ENCODE assay signal across 11 mouse cellular contexts in the genomic region with DNA sequence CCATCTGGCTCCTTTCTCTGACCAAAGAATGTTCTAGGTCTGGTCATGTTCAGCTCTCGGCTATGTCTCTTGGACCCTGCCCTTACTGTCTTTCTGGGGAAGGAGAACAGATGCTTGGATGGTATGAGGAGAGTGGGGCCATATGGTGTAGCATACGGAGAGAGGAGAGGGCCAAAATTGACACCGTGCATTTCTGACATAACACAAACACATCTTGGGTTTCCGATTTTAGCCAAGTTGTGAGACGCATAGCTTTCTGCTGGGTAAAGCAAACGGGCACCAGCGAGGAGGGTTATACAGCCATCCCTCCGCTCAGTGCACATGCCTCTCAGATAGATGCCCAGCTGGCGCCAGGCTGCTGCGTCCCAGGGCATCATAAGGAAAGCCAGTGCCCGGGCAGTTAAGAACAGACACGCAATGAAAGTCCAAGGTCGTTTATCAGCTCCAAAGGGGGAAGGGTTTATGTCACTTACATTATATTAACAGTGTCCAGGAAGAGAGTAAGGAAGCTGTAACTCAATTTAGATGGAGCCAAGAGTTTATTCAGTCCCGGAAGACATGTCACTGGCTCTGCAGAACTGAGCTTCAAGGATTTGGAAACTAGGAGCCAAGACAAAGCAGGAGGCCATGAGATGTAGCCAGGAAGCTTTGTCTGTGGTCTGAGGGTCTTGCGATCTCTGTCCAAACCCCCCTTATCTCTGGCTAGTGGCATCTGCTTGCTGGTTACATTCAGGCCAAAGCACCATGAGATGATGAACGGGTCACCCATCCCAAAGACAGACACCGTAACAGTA. TPM values are rescaled to one million over a fixed set of nuclear protein-coding genes. Genes with fewer than 3 reads are reported as not detected.
DNase-seq lines count a peak whose midpoint lies in the region; ATAC-seq and TF ChIP-seq lines count a peak whose summit lies in the region.
"Had no signal": no experiment of that assay in that cellular context is flagged by ENCODE, and none has a peak within 500 bp of the region (broad histone marks: within the 10 kb centered on the region; RNA-seq: fewer than 3 reads in every experiment).

No protein-coding gene starts in this region.

- intact Hi-C loops in gastrocnemius, postnatal 14 days (cut with DNase I; ENCODE audit: low total_unique reads): no loop called here
- intact Hi-C loops in heart, postnatal 25 days (cut with DNase I): no loop called here

- WGBS in heart, embryonic 13.5 days: 71% methylated on average over 17 of the region's 17 CpGs
- WGBS in heart, embryonic 11.5 days (ENCODE audit: insufficient replicate concordance): 73% methylated on average over 17 of the region's 17 CpGs
- 90% methylated on average over 17 of the region's 17 CpGs for WGBS in midbrain, postnatal 0 days
- 91% methylated on average over 17 of the region's 17 CpGs for WGBS in midbrain, embryonic 16.5 days

- ATAC-seq in heart, embryonic 13.5 days (ENCODE audit: extremely low read depth, insufficient number of reproducible peaks, low FRiP score, low TSS enrichment): no peak
- ATAC-seq in heart, embryonic 11.5 days (replicated peaks; ENCODE audit: insufficient number of reproducible peaks, low FRiP score, low TSS enrichment): no peak
- ATAC-seq in midbrain, postnatal 0 days (ENCODE audit: low FRiP score): no peak
- ATAC-seq in midbrain, embryonic 16.5 days: no peak
- ATAC-seq: midbrain, embryonic 13.5 days had no signal

- H3K9ac ChIP-seq in heart, embryonic 13.5 days: no peak overlapping the region
- H3K9ac ChIP-seq in heart, embryonic 11.5 days (ENCODE audit: low read depth, low read length): no peak overlapping the region
- no peak overlapping the region for H3K9ac ChIP-seq in midbrain, postnatal 0 days (replicated peaks; ENCODE audit: low read length, poor library complexity, severe bottlenecking)
- no peak overlapping the region for H3K9ac ChIP-seq in midbrain, embryonic 16.5 days (ENCODE audit: low read depth, low read length)
- H3K9ac ChIP-seq: midbrain, embryonic 13.5 days had no signal

- H3K4me3 ChIP-seq in heart, embryonic 13.5 days: no peak overlapping the region
- H3K4me3 ChIP-seq in heart, embryonic 11.5 days (ENCODE audit: low read depth, low read length): no peak overlapping the region
- no peak overlapping the region for H3K4me3 ChIP-seq in midbrain, postnatal 0 days (ENCODE audit: low read depth, low read length)
- H3K4me3 ChIP-seq in midbrain, embryonic 16.5 days (ENCODE audit: low read depth, low read length): no peak overlapping the region
- H3K4me3 ChIP-seq: left cerebral cortex, adult 2 months; midbrain, embryonic 13.5 days had no signal

- peak; percentile 74 for DNase-seq in midbrain, postnatal 0 days (ENCODE audit: low spot score)
- peak; percentile 34 for DNase-seq in layer of hippocampus, adult 9-11 months
- no peak for DNase-seq in urinary bladder, postnatal 14 days (ENCODE audit: low spot score)
- DNase-seq in gastrocnemius, postnatal 14 days: no peak
- DNase-seq in heart, postnatal 25 days (ENCODE audit: low spot score): no peak

- no peak overlapping the region for H3K4me2 ChIP-seq in heart, embryonic 13.5 days
- no peak overlapping the region for H3K4me2 ChIP-seq in heart, embryonic 11.5 days
- H3K4me2 ChIP-seq in midbrain, postnatal 0 days (ENCODE audit: low read depth, low read length, poor library complexity, severe bottlenecking): no peak overlapping the region
- no peak overlapping the region for H3K4me2 ChIP-seq in midbrain, embryonic 16.5 days (ENCODE audit: low read length)
- H3K4me2 ChIP-seq: midbrain, embryonic 13.5 days had no signal

- no peak for TF ChIP-seq CTCF in midbrain, postnatal 0 days (IDR thresholded peaks at IDR 0.05)

- peaks cover 37% of the 10 kb centered on the region for H3K4me1 ChIP-seq in heart, embryonic 13.5 days
- H3K4me1 ChIP-seq in heart, embryonic 11.5 days (ENCODE audit: control insufficient read depth, insufficient read depth, low read length): peaks cover 21% of the 10 kb centered on the region
- no peaks in the 10 kb centered on the region for H3K4me1 ChIP-seq in midbrain, postnatal 0 days (ENCODE audit: insufficient read depth, low read length)
- 0 out of 2 replicates have a peak, but pooled peaks cover 2% of the 10 kb centered on the region for H3K4me1 ChIP-seq in midbrain, embryonic 16.5 days (ENCODE audit: control insufficient read depth, insufficient read depth, low read length)

- peaks cover 4% of the 10 kb centered on the region; the same call in 1 of the 2 replicates for H3K27me3 ChIP-seq in heart, embryonic 13.5 days (replicated peaks)
- no peaks in the 10 kb centered on the region for H3K27me3 ChIP-seq in heart, embryonic 11.5 days (ENCODE audit: control insufficient read depth, insufficient read depth, low read length)
- H3K27me3 ChIP-seq in midbrain, postnatal 0 days (ENCODE audit: insufficient read depth, low read length): no peaks in the 10 kb centered on the region
- H3K27me3 ChIP-seq in midbrain, embryonic 16.5 days (ENCODE audit: control insufficient read depth, insufficient read depth, low read depth, low read length): no peaks in the 10 kb centered on the region
- H3K27me3 ChIP-seq: midbrain, embryonic 13.5 days had no signal

- H3K36me3 ChIP-seq in heart, embryonic 13.5 days: peaks cover 15% of the 10 kb centered on the region
- 0 out of 2 replicates have a peak, but pooled peaks cover 2% of the 10 kb centered on the region for H3K36me3 ChIP-seq in heart, embryonic 11.5 days (ENCODE audit: control insufficient read depth, insufficient read depth, low read length)
- peaks cover 27% of the 10 kb centered on the region for H3K36me3 ChIP-seq in midbrain, postnatal 0 days (ENCODE audit: insufficient read depth, low read length)
- peaks cover 3% of the 10 kb centered on the region; the same call in 1 of the 2 replicates for H3K36me3 ChIP-seq in midbrain, embryonic 16.5 days (ENCODE audit: control insufficient read depth, insufficient read depth, low read length)

- H3K9me3 ChIP-seq in heart, embryonic 13.5 days: no peaks in the 10 kb centered on the region
- H3K9me3 ChIP-seq in heart, embryonic 11.5 days (replicated peaks; ENCODE audit: control insufficient read depth, low read length): no peaks in the 10 kb centered on the region
- H3K9me3 ChIP-seq in midbrain, postnatal 0 days (ENCODE audit: low read length): no peaks in the 10 kb centered on the region
- no peaks in the 10 kb centered on the region for H3K9me3 ChIP-seq in midbrain, embryonic 16.5 days (replicated peaks; ENCODE audit: control insufficient read depth, low read length, poor library complexity, severe bottlenecking)
- H3K9me3 ChIP-seq: midbrain, embryonic 13.5 days had no signal

- peak overlapping the region; percentile 58; the same call in 1 of the 2 replicates for H3K27ac ChIP-seq in heart, embryonic 13.5 days (replicated peaks)
- no peak overlapping the region for H3K27ac ChIP-seq in heart, embryonic 11.5 days (ENCODE audit: low read depth, low read length)
- H3K27ac ChIP-seq in midbrain, postnatal 0 days (ENCODE audit: low read depth, low read length): no peak overlapping the region
- H3K27ac ChIP-seq in midbrain, embryonic 16.5 days (ENCODE audit: low read length): no peak overlapping the region; the same call in 1 of the 2 replicates
- H3K27ac ChIP-seq: left cerebral cortex, adult 2 months had no signal

RNA-seq across cellular contexts. Expression of gene Pde9a, which starts 33.0 kb away (rescaled TPM):
- 7.3 TPM in 2 replicates for polyA plus RNA-seq in heart, embryonic 13.5 days (2015; fragmentation: Nextera tagmentation; extraction: Ambion mirVana)
- 7.1 and 9.9 TPM in 2 replicates for polyA plus RNA-seq in heart, embryonic 11.5 days (2014; fragmentation: Nextera tagmentation; extraction: Ambion mirVana)
- 27.3 and 40.2 TPM in 2 replicates for total RNA-seq in midbrain, postnatal 0 days (2014; rRNA removed)
- polyA plus RNA-seq in midbrain, postnatal 0 days (2015; fragmentation: Nextera tagmentation; extraction: Ambion mirVana): 32.2 and 36.4 TPM in 2 replicates
- polyA plus RNA-seq in midbrain, embryonic 16.5 days (2015; fragmentation: Nextera tagmentation; extraction: Ambion mirVana): 33.1 and 41.0 TPM in 2 replicates
- total RNA-seq in gastrocnemius, postnatal 14 days (2021): 1 to 10 TPM; 4.5 to 6.5 TPM
- total RNA-seq in heart, postnatal 25 days (2021): 1 to 10 TPM; 5.1 to 6.7 TPM
- total RNA-seq: CH12.LX had no signal

Comparison
In these comparisons a context has a peak if more than half of its experiments do, and no peak if none do; other contexts are left out.
1. DNase-seq: peak in midbrain, postnatal 0 days (single experiment) and layer of hippocampus, adult 9-11 months (single experiment); none in urinary bladder, postnatal 14 days (single experiment), gastrocnemius, postnatal 14 days (single experiment) and heart, postnatal 25 days (single experiment).